Mouse (Mus musculus): ENCODE data around the gene Gas2l3.

Gas2l3 gene

DNA sequence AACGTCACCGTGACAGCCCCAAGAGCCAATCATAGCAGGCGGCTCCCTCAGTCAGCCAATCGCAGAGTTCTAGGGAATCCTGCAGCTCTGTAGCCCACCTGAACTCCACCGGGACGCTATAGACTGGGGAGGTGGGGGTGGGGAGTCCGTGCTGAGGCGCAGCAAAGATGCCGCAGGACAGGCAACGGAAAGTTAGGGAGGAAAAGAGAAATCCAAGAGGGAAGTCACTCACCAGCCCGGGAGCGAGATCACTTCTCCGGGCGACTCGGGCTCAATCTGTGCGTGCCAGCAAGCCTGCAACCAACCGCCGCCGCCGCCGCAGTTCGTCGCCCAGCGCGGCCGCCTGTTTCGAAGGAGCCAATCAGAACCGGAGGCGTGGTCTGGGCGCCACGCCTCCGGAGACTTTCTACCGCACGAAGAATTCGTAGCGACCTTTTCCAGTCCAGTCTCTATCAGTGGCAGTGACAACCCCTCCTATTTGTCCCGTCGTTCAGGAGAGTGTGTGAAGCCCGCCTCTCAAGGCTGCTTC, at the start of gene Gas2l3:
Gene Gas2l3, minus strand, starts transcription at position 345 of the 529 bp plus-strand sequence.
- in situ Hi-C loops (cut with MboI; ENCODE audit: unreplicated experiment in 2 of 2): loop anchor here (10.0 to 25.0 kb wide), 4 partner anchors 301 to 1744 kb away; partner anchors contain the start of genes Tmpo (in 1 of the 2) and Uhrf1bp1l (in 1 of the 2)

DNA sequence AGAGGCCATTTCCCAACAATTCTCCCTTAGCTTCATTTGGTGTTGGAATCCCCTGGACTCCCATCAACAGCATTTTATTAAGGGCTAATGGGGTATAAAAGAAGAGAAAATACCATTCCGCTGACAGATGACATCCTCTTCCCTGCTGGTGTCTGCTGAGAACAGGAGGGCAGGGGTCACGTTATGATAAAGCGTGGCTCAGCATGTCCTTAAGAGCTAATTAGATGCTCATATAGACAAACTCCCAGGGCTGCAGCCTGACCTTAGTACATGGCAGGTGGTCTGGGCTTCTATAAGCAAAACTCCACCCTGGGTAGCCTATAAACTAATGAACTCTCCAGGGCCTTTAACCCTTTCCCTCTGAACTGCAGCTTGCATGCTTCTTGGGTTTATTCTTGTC, 47.6 kb upstream of the Gas2l3 start:
- in situ Hi-C loops (cut with MboI; ENCODE audit: unreplicated experiment in 2 of 2): no loop called here

DNA sequence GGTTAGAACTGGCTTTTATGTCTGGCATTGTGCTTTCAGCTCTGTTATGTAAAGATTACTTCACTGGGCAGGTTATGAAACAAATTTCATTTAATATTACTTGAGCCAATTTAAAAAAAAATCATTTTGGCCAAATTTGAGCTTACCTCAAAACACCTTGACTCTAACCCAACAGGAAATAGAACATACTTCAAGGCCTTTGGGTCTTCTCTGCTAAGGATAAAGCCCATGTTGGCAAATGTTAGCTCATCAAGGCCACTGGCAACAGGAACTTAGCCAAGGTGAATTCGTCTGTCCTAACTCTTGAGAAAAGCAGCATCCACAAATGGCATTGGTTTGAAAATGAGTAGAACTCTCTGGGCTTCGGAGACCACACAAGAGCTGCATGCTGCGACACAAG, 46.5 kb upstream of the Gas2l3 start:
- in situ Hi-C loops (cut with MboI; ENCODE audit: unreplicated experiment in 2 of 2): no loop called here

DNA sequence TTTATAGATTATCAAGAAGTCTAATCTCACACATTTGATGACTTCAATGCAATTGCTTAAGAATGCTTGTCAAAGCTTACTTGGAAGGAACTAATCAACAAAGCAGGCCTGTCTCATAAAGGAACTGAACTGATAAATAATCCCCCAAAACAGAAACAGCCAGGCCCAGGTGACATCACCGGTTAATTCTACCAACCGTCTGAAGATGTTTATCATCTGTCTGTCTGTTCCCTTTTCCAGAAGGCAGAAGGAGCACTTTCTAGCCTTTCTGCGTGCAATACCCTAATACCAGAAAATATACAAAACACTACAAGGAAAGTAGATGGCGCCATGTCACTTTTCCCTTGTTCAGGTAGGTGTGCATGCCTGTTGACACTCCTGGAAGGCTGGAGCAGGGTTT, 45.7 kb upstream of the Gas2l3 start:
- in situ Hi-C loops (cut with MboI; ENCODE audit: unreplicated experiment in 2 of 2): no loop called here

DNA sequence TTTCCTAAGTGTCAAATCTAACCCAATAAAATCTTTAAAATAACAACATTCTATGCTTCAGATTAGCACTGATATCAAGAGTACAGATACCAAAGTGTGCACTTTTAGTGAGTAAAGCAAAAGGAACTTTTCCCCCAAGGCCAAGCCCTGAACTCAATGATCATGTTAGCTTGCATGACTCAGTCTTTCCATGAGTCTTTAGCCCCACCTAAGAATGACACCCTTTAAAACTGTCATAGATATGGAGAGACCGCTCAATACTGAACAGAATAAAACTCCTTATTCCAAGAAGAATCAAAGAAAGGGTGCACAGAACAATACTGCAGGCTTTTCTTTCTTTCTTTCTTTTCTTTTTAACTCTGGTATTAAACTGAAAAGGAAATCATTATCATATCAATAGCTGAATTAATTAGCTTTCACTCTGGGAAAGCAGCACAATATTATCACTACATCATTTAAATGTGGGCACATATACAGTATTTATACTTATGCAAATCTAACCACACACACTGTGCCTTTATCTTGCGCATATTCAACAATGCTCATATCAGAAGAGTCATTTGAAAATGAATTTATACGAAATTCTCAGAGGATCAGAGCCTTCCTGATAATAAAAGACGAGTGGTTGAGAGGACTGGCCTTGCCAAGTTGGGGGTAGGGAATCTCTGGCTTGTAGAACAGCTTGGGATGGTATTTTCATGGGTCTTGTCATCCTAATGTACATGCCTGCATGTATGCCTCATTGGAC, 43.4 kb upstream of the Gas2l3 start:
- in situ Hi-C loops (cut with MboI; ENCODE audit: unreplicated experiment in 2 of 2): no loop called here

DNA sequence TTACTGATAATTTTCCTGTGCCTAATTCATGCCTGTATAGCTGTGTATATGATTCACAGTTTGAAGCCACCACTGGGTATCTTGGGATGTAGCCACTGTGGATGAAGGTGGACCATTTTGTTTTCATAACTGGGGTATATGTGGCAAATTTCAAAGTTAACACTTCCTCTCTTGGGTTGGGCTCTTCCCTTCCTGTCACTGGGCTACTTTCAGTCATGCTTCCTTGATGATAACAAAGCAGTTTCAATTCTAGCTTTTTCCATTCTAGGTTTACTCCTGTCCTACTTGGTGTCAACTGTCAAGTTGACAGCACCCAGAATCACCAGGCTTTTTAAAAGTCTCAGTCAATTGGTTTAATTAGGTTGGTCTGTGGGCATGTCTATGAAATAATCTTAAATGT, 41.1 kb upstream of the Gas2l3 start:
- in situ Hi-C loops (cut with MboI; ENCODE audit: unreplicated experiment in 2 of 2): no loop called here

DNA sequence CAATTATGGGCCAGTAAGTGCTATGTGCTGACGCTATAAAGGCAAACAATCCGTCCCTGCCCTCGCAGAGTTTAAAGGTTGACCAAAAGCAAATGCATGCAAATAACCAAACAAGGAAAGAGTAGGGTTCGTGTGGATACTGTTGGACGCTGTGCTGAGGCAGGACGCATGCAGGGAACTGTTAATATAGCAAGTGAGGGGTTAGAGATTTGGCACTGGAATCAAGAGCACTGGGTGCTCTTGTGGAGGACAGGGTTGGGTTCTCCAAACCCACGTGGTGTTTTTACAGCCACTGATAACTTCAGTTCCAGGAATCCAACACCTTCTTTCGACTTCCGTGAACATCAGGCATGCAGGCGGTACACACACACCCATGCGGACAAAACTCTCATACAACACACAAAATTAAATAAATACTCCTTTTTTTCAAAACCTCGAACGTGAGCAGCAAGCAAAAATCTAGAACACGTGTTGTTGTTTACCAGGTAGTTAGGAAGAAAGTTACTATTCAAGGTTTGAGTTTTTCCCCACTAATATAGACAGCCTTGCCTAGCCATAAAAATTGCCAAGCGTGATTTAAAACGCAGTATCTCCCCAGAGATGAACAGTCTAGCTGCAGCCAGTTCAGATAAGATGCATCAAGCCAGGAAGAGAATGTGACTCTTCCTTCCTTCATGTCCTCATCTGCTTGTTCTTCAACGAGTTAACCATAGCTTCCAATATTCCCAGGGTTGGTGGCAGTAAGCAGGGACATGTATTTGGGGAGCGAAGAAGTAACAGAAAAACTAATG, 40.2 kb upstream of the Gas2l3 start:
- in situ Hi-C loops (cut with MboI; ENCODE audit: unreplicated experiment in 2 of 2): no loop called here

DNA sequence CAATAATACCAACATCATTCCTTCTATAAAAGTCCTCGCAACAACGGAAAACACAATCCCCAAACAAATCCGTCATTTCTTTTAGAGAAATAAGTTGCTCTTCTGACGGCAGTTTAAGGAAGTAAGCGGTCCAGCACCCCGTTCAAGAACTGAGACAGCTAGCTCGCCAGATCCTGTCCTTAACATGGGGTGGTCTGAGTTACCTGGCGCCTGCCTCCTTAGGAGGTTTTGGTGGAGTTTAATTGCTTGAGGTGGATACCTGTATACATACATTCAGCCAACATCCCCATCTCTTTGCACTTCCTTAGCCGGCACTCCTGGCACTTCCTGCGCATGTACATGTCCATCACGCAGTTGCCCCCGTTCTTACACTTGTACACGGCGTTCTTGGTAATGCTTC, 39.3 kb upstream of the Gas2l3 start:
- in situ Hi-C loops (cut with MboI; ENCODE audit: unreplicated experiment in 2 of 2): no loop called here

DNA sequence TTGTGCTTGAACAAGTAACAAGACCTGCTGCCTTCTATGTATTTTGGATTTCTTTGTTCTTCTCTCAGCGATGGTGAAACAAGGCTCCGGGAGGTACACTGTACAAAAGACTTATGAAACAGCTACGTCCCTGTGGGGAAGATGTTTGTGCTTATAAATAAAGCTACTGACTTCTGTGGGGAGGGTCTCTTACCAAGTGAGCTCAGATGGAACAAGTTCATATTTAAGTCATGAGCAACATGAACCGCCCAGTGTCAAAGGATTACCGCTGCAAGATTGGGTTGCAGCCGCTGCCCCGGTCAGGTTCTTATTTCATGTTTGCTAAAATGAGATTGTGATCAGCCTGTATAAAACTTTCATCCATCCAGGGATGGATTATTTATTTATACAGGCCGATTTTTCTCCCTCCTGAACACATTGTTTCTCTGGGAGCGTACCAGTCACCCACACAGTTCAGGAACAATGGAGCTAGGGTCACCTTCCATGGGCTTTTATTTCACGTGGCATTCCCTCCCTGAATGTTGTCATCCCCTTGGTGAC, 38.4 kb upstream of the Gas2l3 start:
- in situ Hi-C loops (cut with MboI; ENCODE audit: unreplicated experiment in 2 of 2): no loop called here

DNA sequence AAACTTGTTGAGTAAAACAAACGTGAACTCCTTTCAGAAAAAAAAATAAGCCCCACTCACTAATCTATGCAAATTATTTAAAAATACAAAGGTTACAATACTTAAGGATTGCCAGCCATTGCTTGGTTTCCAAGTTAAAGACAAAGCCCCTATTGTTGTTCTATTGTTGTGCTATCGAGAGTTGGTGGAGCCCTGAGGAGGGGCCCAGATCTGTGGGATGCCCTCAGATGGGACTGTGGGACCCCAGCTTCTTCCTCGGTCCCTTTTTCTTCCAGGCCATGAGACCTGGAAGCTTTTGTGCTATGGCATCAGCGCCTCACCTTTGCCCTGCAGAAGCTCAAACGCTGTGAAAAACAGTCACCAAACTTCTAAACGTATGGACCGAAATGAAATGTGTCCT, 37.9 kb upstream of the Gas2l3 start:
- in situ Hi-C loops (cut with MboI; ENCODE audit: unreplicated experiment in 2 of 2): no loop called here

DNA sequence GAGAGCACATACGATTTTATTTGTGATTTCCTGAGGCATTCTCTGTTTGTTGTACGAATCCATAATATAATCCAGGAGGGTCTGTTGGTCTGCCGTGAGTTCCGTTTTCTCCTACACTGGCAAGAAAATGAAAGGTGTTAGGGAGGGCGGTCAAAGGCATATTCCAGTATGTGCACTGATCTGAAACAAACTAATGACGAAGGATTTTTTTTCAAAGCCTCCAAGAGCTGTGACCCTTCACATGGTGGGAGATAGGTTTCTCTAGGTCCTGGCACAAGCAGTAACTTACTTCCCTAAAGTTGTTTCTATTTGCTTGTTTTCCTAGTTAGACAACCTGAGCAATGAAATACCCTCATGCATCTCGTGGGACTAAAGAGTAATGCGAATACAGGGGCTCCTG, 35.0 kb upstream of the Gas2l3 start:
- in situ Hi-C loops (cut with MboI; ENCODE audit: unreplicated experiment in 2 of 2): no loop called here

DNA sequence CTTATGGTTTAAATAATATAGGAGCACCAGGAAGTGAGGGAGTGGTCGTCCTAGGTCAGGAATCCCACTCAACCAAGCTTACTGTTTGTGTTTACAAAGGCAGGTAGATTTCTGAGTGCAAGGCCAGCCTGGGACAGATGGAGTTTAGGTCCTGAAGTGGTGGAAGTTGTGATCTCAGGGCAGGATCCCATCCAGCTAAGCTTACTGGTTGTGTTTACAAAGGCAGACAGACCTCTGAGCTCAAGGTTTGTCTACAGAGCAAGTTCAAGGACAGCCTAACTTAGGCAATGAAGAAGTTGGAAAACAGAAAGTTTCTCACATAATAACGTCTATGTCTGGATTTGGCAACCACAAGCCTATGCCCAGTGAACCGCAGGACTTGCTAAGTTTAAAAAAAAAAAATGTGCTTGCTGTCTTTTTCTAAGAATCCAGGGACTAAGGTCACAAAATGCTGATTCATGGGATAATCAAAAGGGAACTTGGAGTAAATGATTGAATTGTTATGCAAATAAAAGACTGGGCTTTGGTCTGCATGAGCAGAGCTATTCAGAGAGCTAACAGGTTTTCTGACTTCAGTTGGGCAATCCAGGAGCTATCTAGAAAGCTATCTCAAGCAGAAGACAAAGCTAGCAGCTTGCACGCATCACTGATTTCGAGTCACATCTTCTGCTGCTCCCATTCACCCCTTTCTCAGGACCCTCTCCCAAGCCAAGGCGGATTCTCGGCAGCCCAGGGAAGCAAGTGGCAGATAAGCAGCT, 27.0 kb upstream of the Gas2l3 start:
- in situ Hi-C loops (cut with MboI; ENCODE audit: unreplicated experiment in 2 of 2): loop anchor here in 1 of 2 experiments (25.0 kb wide), 2 partner anchors 367 to 1083 kb away; partner anchors contain the start of genes Dram1 and Gnptab

DNA sequence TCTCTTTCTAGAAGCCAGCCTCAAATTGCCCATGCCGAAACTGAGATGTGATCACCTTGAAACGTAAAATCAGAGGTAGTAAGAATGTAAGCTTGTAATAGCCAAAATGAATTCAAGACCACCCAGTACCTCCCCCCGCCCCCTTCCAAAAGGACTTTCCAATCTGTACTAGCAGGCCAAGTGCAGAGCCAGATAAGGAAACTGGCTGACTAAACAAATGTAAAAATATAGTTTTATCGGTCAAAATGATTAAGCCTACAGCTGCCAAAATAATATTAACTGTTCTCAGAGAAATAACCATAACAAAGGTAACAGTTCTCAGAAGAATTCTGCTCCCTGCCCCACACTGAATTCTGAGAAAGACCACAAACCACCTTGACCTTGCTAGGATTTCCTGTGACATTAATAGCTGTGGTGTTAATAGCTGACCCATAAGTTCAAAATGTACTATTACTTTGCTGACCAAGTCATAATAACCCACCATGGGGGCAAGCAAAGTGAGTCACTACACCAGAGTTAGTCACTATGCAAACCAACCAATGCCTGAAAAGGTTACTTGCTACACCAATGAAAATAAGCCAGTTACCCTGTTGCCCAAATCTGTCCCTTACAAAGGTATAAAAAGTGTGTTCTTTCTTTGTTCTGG, 21.1 kb upstream of the Gas2l3 start:
- in situ Hi-C loops (cut with MboI; ENCODE audit: unreplicated experiment in 2 of 2): loop anchor here (5.0 to 25.0 kb wide), 9 partner anchors 58 to 1227 kb away; partner anchors contain the start of genes Dram1 (in 1 of the 2) and Gnptab (in 1 of the 2)

DNA sequence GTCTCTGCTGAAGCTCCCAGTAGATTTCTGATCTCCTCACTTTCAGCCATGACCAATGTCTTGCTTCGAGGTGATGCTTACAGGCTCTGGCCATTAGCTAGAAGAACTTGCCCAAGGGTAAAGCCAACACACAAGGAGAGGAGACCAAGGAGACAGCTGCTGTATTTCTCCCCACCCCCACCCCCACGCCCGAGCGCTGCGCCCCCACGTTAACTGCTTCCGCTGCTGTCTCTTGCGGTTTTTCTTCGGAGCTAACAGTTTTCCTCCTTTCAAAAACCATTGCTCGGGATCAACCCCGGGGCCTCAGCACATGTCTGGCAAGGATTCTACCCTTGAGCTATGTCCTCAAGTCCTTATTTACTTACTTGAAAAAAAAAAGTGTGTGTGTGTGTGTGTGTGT, 19.1 kb upstream of the Gas2l3 start:
- in situ Hi-C loops (cut with MboI; ENCODE audit: unreplicated experiment in 2 of 2): loop anchor here (5.0 to 25.0 kb wide), 9 partner anchors 56 to 1229 kb away; partner anchors contain the start of genes Dram1 (in 1 of the 2) and Gnptab (in 1 of the 2)

DNA sequence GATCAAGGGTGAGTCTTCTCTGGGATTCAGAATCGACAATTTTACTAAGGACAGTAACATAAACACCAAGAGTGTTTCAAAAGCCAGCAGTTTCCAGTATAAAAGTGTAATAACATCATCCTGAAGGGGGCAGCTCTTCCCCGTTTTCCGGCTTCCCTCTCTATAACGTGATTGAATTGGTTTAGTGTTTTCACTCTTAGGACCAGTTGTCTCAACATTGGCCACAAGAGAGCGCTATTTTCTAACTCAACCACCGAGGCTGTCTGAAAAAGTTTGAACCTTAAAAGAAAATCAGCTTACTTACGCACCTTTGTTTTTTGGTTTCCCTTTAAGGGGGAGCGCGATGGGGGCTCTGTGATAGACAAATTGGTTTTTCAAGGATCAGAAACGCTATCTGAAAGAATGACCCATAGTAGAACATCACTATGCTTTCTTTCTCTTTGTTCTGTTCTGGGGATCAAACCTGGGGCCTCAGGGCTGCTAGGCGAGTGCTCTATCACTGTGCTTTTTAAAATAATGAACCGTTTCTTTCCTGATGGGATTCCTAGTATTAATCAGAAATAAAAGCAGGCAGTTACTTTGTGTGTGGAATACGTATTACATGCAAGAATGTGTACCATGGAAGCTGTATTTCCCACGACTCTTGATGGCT, 18.2 kb upstream of the Gas2l3 start:
- in situ Hi-C loops (cut with MboI; ENCODE audit: unreplicated experiment in 2 of 2): loop anchor here (5.0 to 25.0 kb wide), 9 partner anchors 55 to 1230 kb away; partner anchors contain the start of genes Dram1 (in 1 of the 2) and Gnptab (in 1 of the 2)

DNA sequence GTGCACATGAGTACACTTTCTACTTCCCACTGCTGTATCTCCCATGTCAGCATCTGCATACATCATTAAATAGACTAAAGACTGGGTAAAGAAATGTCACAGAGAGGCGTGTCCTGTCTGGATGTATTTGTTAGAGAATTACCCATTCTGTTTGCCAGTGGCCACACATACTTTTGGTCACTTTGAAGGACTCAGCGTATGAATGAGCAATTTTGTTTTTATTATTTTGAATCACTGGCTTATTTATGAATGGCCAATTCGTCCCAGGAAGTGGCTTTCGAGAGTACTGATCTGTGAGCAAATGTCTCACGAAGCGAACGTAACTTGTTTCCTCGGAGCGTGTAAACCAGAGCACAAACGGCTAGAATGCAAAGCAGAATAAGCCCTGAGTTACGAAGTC, 17.2 kb upstream of the Gas2l3 start:
- in situ Hi-C loops (cut with MboI; ENCODE audit: unreplicated experiment in 2 of 2): loop anchor here (5.0 to 25.0 kb wide), 9 partner anchors 54 to 1231 kb away; partner anchors contain the start of genes Dram1 (in 1 of the 2) and Gnptab (in 1 of the 2)

DNA sequence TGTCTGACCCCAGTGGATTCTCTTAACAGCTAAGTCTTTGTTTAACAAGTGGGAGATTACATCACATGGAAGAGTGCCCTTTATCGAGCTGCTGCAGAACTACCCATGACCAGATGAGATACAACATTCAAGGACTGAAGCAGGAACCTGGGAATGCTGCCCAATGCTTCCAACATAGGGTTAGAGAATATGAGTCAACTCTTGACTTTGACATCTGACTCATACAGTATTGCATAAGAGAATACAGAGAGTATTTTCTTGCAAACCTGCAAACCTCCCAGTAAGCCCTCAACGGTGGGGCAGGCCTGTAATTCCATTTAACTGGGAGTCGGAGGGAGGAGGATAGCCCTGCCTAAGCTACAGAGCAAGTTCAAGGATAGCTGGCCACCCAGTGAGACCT, 15.0 kb upstream of the Gas2l3 start:
- in situ Hi-C loops (cut with MboI; ENCODE audit: unreplicated experiment in 2 of 2): loop anchor here in 1 of 2 experiments (5.0 to 25.0 kb wide), 4 partner anchors 66 to 1071 kb away; partner anchors contain the start of genes Dram1, Gnptab and Uhrf1bp1l

DNA sequence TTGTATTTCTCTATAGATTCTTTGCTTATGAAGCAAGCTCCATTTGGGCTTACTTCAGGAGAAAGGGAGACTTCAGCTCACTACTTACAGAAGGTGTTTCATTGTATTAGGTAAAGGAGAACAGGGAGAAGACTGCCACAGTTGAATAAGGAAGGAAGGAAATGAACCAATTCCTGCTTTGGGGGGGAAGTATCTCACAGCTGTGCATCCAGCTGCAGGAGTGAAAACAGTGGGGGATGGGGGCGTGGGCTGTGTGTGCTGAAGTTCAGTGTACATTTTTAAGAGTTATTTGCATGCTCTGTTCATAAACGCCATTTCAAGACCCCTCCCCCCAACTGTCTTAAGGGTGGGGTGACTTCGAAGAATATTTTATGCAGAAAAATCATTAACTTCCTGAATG, 10.0 kb upstream of the Gas2l3 start:
- in situ Hi-C loops (cut with MboI; ENCODE audit: unreplicated experiment in 2 of 2): loop anchor here in 1 of 2 experiments (10.0 to 25.0 kb wide), 3 partner anchors 291 to 1066 kb away; partner anchors contain the start of genes Dram1, Gnptab and Uhrf1bp1l

Data from v-Abl transformed pro-B cells (cell line).